Mouse (Mus musculus) embryo, embryonic 11 days (tissue): ENCODE data around the gene Rangrf.
"Not testable (repeated sequence)": the region's sequence is repeated elsewhere in the genome, so short reads cannot be mapped to it uniquely, and the experiment has no call there.

Source experiments
- DNase-seq: peaks from one replicate; pipeline ENCODE4 v3.0.0-alpha.2; 2015

The Rangrf gene

GRCm38 (mm10) chr11:68942731-68943130 lies 32.3 kb downstream of the Rangrf start:
- no peak for DNase-seq

- no peak for DNase-seq
These were observed 34.5 kb downstream of the Rangrf start for GRCm38 (mm10) chr11:68940516-68940915.

- DNase-seq = peak; percentile 93
These were observed 35.3 kb downstream of the Rangrf start for GRCm38 (mm10) chr11:68939451-68940304.

- DNase-seq = not testable (repeated sequence)
These were observed 38.0 kb downstream of the Rangrf start for GRCm38 (mm10) chr11:68936951-68937350.

- DNase-seq = no peak
These were observed 41.0 kb downstream of the Rangrf start for GRCm38 (mm10) chr11:68933885-68934507.

GRCm38 (mm10) chr11:68929947-68930346 lies 45.0 kb downstream of the Rangrf start:
- no peak for DNase-seq

- DNase-seq = no peak
These were observed 48.0 kb downstream of the Rangrf start, which contains the start of gene Odf4 for GRCm38 (mm10) chr11:68926981-68927380. Odf4 (minus strand) TSS chr11:68927081.

GRCm38 (mm10) chr11:68924749-68925148 lies 50.2 kb downstream of the Rangrf start:
- DNase-seq = no peak

GRCm38 (mm10) chr11:68923191-68923590 lies 51.8 kb downstream of the Rangrf start:
- DNase-seq = no peak
